Mouse (Mus musculus): Measurements from ENCODE around the gene Zswim5.

DNA sequence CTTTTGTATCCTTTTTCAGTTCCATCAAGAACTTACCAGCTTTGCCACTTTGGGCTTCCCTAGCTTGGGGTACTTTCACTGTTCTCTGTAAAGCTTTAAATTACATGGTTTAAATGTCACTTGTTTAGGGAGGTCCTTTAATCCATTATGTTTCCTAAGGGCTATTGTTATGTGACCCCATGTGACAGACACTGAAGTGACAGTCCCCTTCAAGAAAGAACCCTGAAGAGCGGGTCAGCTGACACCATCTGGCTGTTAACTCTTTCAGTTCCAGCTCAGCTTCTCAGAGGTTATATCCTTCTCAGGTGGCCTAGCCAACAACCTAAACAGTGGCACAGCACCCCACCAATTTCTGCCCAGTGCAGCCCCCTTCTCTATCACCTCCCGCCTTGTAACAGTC is 22.9 kb upstream of the Zswim5 start:
- no peak for TF ChIP-seq CTCF (IDR thresholded peaks at IDR 0.05; ENCODE audit: extremely low read depth, insufficient read depth, low read length)
- TF ChIP-seq POLR2A (IDR thresholded peaks at IDR 0.05; ENCODE audit: extremely low read depth, insufficient read depth, low read length) = no peak
